Comparison of ENCODE assay signal across 8 mouse cellular contexts in the genomic region with DNA sequence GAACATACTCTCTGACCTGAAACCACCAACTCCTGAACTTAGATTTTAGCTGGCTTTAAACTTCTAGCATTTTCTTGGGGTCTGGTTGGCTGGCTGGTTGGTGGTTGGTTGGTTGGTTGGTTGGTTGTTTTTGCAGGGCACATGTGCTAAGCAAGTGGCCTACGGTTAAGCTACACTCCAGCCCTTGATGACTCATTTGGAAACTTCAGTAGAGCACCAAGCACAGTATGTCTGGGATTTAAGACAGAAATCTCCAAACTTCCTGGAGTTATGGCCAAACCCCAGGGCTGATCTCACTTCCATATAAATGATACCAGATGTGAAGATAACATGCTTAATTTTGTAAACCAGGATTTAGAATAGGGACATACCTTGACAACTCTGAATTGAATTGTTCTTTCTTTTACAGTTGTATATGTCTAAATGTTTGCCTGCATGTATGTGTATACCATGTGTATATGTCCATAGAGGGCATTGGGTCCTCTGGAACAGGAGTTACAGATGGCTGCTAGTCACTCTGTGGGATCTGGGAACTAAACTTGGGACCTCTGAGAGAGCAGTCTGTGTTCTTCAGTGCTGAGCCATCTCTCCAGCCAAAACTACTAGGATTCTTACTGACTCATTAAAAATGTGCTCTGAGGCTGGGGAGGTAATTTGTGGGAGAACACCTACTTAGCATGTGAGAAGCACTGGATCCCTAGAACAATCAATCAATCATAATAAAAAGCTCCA. TPM values are rescaled to one million over a fixed set of nuclear protein-coding genes. Genes with fewer than 3 reads are reported as not detected.
DNase-seq lines count a peak whose midpoint lies in the region; ATAC-seq lines count a peak whose summit lies in the region.
"Not testable (repeated sequence)": the region's sequence is repeated elsewhere in the genome, so short reads cannot be mapped to it uniquely, and the experiment has no call there.

No protein-coding gene starts in this region.

- not testable (repeated sequence) for H3K4me3 ChIP-seq in liver, embryonic 15.5 days (replicated peaks); neural tube, embryonic 11.5 days (ENCODE audit: low read depth, low read length)

- ATAC-seq in CD4-positive, CD25-positive, alpha-beta regulatory T cell, adult 4 months, result peak; percentile 48
- ATAC-seq in liver, embryonic 15.5 days (ENCODE audit: insufficient read depth), result peak; percentile 10; the same call in 1 of the 2 replicates
- peak; percentile 36; the same call in 1 of the 2 replicates for ATAC-seq in neural tube, embryonic 11.5 days (ENCODE audit: insufficient read depth, low FRiP score, low TSS enrichment)

- H3K27ac ChIP-seq in liver, embryonic 15.5 days (replicated peaks); neural tube, embryonic 11.5 days (ENCODE audit: low read depth, low read length): not testable (repeated sequence)

- not testable (repeated sequence) for H3K4me1 ChIP-seq in liver, embryonic 15.5 days (replicated peaks); neural tube, embryonic 11.5 days (ENCODE audit: control insufficient read depth, insufficient read depth, low read length)

- peaks cover 13% of the 10 kb centered on the region; the same call in 1 of the 2 replicates for H3K36me3 ChIP-seq in liver, embryonic 15.5 days (replicated peaks)
- H3K36me3 ChIP-seq in neural tube, embryonic 11.5 days (ENCODE audit: control insufficient read depth, insufficient read depth, low read length), result not testable (repeated sequence)

- peak; percentile 57 for DNase-seq in cerebellum, adult 9-11 months
- peak; percentile 58 to 69 for DNase-seq in frontal cortex, postnatal 10 days (ENCODE audit: low spot score in 2 of 2)
- DNase-seq in heart, postnatal 4 days, result peak; percentile 58
- DNase-seq in layer of hippocampus, adult 18-20 months (ENCODE audit: low spot score in 2 of 2), result peak; percentile 67 to 72
- DNase-seq in neural tube, embryonic 11.5 days (ENCODE audit: low spot score), result peak; percentile 18
- DNase-seq in testis, postnatal 14 days (ENCODE audit: low spot score), result peak; percentile 80

- 61% methylated on average over 1 of the region's 1 CpGs for WGBS in liver, embryonic 15.5 days (ENCODE audit: insufficient replicate concordance)
- WGBS in neural tube, embryonic 11.5 days, result 80% methylated on average over 1 of the region's 1 CpGs

- H3K27me3 ChIP-seq in liver, embryonic 15.5 days; neural tube, embryonic 11.5 days (ENCODE audit: control insufficient read depth, insufficient read depth, low read length): not testable (repeated sequence)

- H3K9me3 ChIP-seq in liver, embryonic 15.5 days (replicated peaks), result peaks cover 10% of the 10 kb centered on the region
- peaks cover 18% of the 10 kb centered on the region for H3K9me3 ChIP-seq in neural tube, embryonic 11.5 days (ENCODE audit: control insufficient read depth, low read length)

- not testable (repeated sequence) for H3K4me2 ChIP-seq in liver, embryonic 15.5 days; neural tube, embryonic 11.5 days (ENCODE audit: low read depth)

- H3K9ac ChIP-seq in liver, embryonic 15.5 days; neural tube, embryonic 11.5 days (ENCODE audit: low read length): not testable (repeated sequence)

RNA-seq across cellular contexts. Expression of gene Sfi1, which starts 39.4 kb away (rescaled TPM):
- polyA plus RNA-seq in CD4-positive, CD25-positive, alpha-beta regulatory T cell, adult 4 months (2017; shearing (Covaris generic)), result 10 to 100 TPM; 31.5 to 46.1 TPM
- 10 to 100 TPM; 25.2 TPM for total RNA-seq in heart, postnatal 4 days (2021)
- 10 to 100 TPM; 53.9 to 67.2 TPM for total RNA-seq in layer of hippocampus, adult 18-20 months (2021)
- 3.2 and 4.2 TPM in 2 replicates for polyA plus RNA-seq in liver, embryonic 15.5 days (2015; fragmentation: Nextera tagmentation; extraction: Ambion mirVana)
- 9.5 and 9.7 TPM in 2 replicates for polyA plus RNA-seq in neural tube, embryonic 11.5 days (2014; fragmentation: Nextera tagmentation; extraction: Ambion mirVana)

RNA-seq across cellular contexts. Expression of gene Eif4enif1, which starts 48.4 kb away (rescaled TPM):
- 10 to 100 TPM; 54.0 to 72.4 TPM for polyA plus RNA-seq in CD4-positive, CD25-positive, alpha-beta regulatory T cell, adult 4 months (2017; shearing (Covaris generic))
- 10 to 100 TPM; 62.0 to 64.2 TPM for total RNA-seq in heart, postnatal 4 days (2021)
- 10 to 100 TPM; 61.8 to 75.5 TPM for total RNA-seq in layer of hippocampus, adult 18-20 months (2021)
- polyA plus RNA-seq in liver, embryonic 15.5 days (2015; fragmentation: Nextera tagmentation; extraction: Ambion mirVana), result 22.3 and 23.9 TPM in 2 replicates
- 65.3 and 66.8 TPM in 2 replicates for polyA plus RNA-seq in neural tube, embryonic 11.5 days (2014; fragmentation: Nextera tagmentation; extraction: Ambion mirVana)

Comparison
In these comparisons a context has a peak if more than half of its experiments do, and no peak if none do; other contexts are left out.
1. DNase-seq: peak in every context shown above with its lines; median percentile 80 in testis, postnatal 14 days; 70 in layer of hippocampus, adult 18-20 months; 64 in frontal cortex, postnatal 10 days; 58 in heart, postnatal 4 days; 57 in cerebellum, adult 9-11 months; 18 in neural tube, embryonic 11.5 days.